Mouse (Mus musculus) midbrain, embryonic 14.5 days (tissue): Measurements from ENCODE around the gene Zfp652. TPM values are rescaled to one million over a fixed set of nuclear protein-coding genes. Genes with fewer than 3 reads are reported as not detected.

Source experiments
- ATAC-seq: fragments of 200-750 bp; cut with Nextera tagmentation; 2 replicates; pipeline ENCODE4 v1.8.0; 2017; ENCODE audit warnings: moderate number of reproducible peaks, moderate library complexity; ENCODE audit not compliant: low FRiP score, low TSS enrichment
- DNase-seq: peaks from one replicate; pipeline ENCODE4 v3.0.0-alpha.2; 2015
- H3K27ac ChIP-seq: fragments of 300-500 bp; sonication (generic); replicated peaks from 2 replicates; pipeline ENCODE4 v1.5.1; 2014; ENCODE audit warnings: mild to moderate bottlenecking, low read depth, low read length, moderate library complexity
- H3K27me3 ChIP-seq: fragments of 300-500 bp; sonication (generic); 2 replicates; pipeline ENCODE4 v1.6.1; 2014; ENCODE audit warnings: low read length, control low read depth, mixed read lengths; ENCODE audit not compliant: control insufficient read depth, insufficient read depth
- H3K36me3 ChIP-seq: fragments of 300-500 bp; sonication (generic); 2 replicates; pipeline ENCODE4 v1.6.1; 2014; ENCODE audit warnings: low read length, control low read depth; ENCODE audit not compliant: control insufficient read depth, insufficient read depth
- H3K4me1 ChIP-seq: fragments of 300-500 bp; sonication (generic); 2 replicates; pipeline ENCODE4 v1.6.1; 2014; ENCODE audit warnings: mild to moderate bottlenecking, antibody characterized with exemption, low read length, control low read depth; ENCODE audit not compliant: control insufficient read depth, insufficient read depth
- H3K4me2 ChIP-seq: fragments of 300-500 bp; sonication (generic); 2 replicates; pipeline ENCODE4 v1.6.1; 2014; ENCODE audit warnings: mild to moderate bottlenecking, low read length, moderate library complexity
- H3K4me3 ChIP-seq: fragments of 300-500 bp; sonication (generic); replicated peaks from 2 replicates; pipeline ENCODE4 v1.5.1; 2014; ENCODE audit warnings: low read depth, low read length
- H3K9ac ChIP-seq: fragments of 300-500 bp; sonication (generic); replicated peaks from 2 replicates; pipeline ENCODE4 v1.6.1; 2014; ENCODE audit warnings: mild to moderate bottlenecking, low read length, moderate library complexity
- H3K9me3 ChIP-seq: fragments of 300-500 bp; sonication (generic); 2 replicates; pipeline ENCODE4 v1.6.1; 2016; ENCODE audit warnings: low read length, control low read depth, mixed read lengths; ENCODE audit not compliant: control insufficient read depth
- WGBS: fragments of 180-500 bp; shearing (Covaris S2); extraction: QIAGEN DNeasy Blood & Tissue Kit; methylation state at CpG from one replicate; pipeline ENCODE4 v1.1.7; 2014; 5-methylcytosine and 5-hydroxymethylcytosine counted together
- polyA plus RNA-seq: library from polyadenylated mRNA; unstranded; fragments of >200 nt; fragmentation: Nextera tagmentation; extraction: Ambion mirVana; gene quantifications from 2 replicates; pipeline ENCODE4 v1.2.1, GENCODE M21; 2014

Gene Zfp652
- polyA plus RNA-seq, 1 experiment from 2014 or later: 13.1 TPM

- H3K27me3 ChIP-seq: no peaks in the 10 kb centered on the region
- H3K4me3 ChIP-seq: no peak overlapping the region
- no peaks in the 10 kb centered on the region for H3K4me1 ChIP-seq
- ATAC-seq: no peak
- no peak for DNase-seq
- no peak overlapping the region for H3K9ac ChIP-seq
- H3K4me2 ChIP-seq: no peak overlapping the region
- no peaks in the 10 kb centered on the region for H3K9me3 ChIP-seq
- H3K27ac ChIP-seq: no peak overlapping the region
- WGBS: 88% methylated on average over 4 of the region's 4 CpGs
- H3K36me3 ChIP-seq: no peaks in the 10 kb centered on the region; the same call in 1 of the 2 replicates
Measured at GRCm38 (mm10) chr11:95779366-95779765, 66.9 kb downstream of the Zfp652 start.

GRCm38 (mm10) chr11:95780480-95780879 lies 68.0 kb downstream of the Zfp652 start:
- no peak for DNase-seq
- H3K27ac ChIP-seq: no peak overlapping the region
- no peaks in the 10 kb centered on the region for H3K4me1 ChIP-seq
- H3K4me2 ChIP-seq: no peak overlapping the region
- H3K4me3 ChIP-seq: no peak overlapping the region
- no peak overlapping the region for H3K9ac ChIP-seq
- no peaks in the 10 kb centered on the region for H3K27me3 ChIP-seq
- 89% methylated on average over 8 of the region's 8 CpGs for WGBS
- no peaks in the 10 kb centered on the region for H3K9me3 ChIP-seq
- ATAC-seq: no peak
- no peaks in the 10 kb centered on the region; the same call in 1 of the 2 replicates for H3K36me3 ChIP-seq

GRCm38 (mm10) chr11:95781557-95781956 lies 69.1 kb downstream of the Zfp652 start:
- Histone ChIP-seq H3K4me1 (no peaks in the 10 kb centered on the region), H3K9me3 (0 out of 2 replicates have a peak, but pooled peaks cover 3% of the 10 kb centered on the region), H3K4me2 (no peak overlapping the region), H3K4me3 (no peak overlapping the region), H3K36me3 (no peaks in the 10 kb centered on the region), H3K27me3 (no peaks in the 10 kb centered on the region), H3K9ac (no peak overlapping the region), H3K27ac (no peak overlapping the region)
- WGBS: 87% methylated on average over 11 of the region's 11 CpGs
- ATAC-seq (no peak), DNase-seq (no peak)

GRCm38 (mm10) chr11:95783457-95783856 lies 71.0 kb downstream of the Zfp652 start:
- Histone ChIP-seq H3K4me2 (no peak overlapping the region), H3K36me3 (no peaks in the 10 kb centered on the region), H3K9ac (no peak overlapping the region), H3K4me1 (no peaks in the 10 kb centered on the region), H3K27me3 (no peaks in the 10 kb centered on the region), H3K4me3 (no peak overlapping the region), H3K9me3 (0 out of 2 replicates have a peak, but pooled peaks cover 3% of the 10 kb centered on the region), H3K27ac (no peak overlapping the region)
- WGBS: 85% methylated on average over 4 of the region's 4 CpGs
- no peak for ATAC-seq
- DNase-seq: no peak

GRCm38 (mm10) chr11:95783958-95784357 lies 71.5 kb downstream of the Zfp652 start:
- H3K4me2 ChIP-seq: no peak overlapping the region
- no peak for ATAC-seq
- 0 out of 2 replicates have a peak, but pooled peaks cover 3% of the 10 kb centered on the region for H3K9me3 ChIP-seq
- H3K4me1 ChIP-seq: no peaks in the 10 kb centered on the region
- no peak overlapping the region for H3K27ac ChIP-seq
- no peaks in the 10 kb centered on the region for H3K36me3 ChIP-seq
- no peak for DNase-seq
- WGBS: 64% methylated on average over 9 of the region's 9 CpGs
- H3K27me3 ChIP-seq: no peaks in the 10 kb centered on the region
- H3K4me3 ChIP-seq: no peak overlapping the region
- no peak overlapping the region for H3K9ac ChIP-seq

- no peak overlapping the region for H3K4me2 ChIP-seq
- H3K9ac ChIP-seq: no peak overlapping the region
- no peak overlapping the region for H3K27ac ChIP-seq
- DNase-seq (peak; percentile 18), ATAC-seq (no peak)
- H3K36me3 ChIP-seq: no peaks in the 10 kb centered on the region
- no peaks in the 10 kb centered on the region for H3K4me1 ChIP-seq
- 0 out of 2 replicates have a peak, but pooled peaks cover 3% of the 10 kb centered on the region for H3K9me3 ChIP-seq
- WGBS: 92% methylated on average over 4 of the region's 4 CpGs
- H3K27me3 ChIP-seq: no peaks in the 10 kb centered on the region
- no peak overlapping the region for H3K4me3 ChIP-seq
Measured at GRCm38 (mm10) chr11:95785675-95786074, 73.2 kb downstream of the Zfp652 start.

- H3K9me3 ChIP-seq: 0 out of 2 replicates have a peak, but pooled peaks cover 3% of the 10 kb centered on the region
- no peak overlapping the region for H3K9ac ChIP-seq
- no peak for DNase-seq
- no peak overlapping the region for H3K4me2 ChIP-seq
- no peak for ATAC-seq
- 91% methylated on average over 6 of the region's 6 CpGs for WGBS
- H3K4me1 ChIP-seq: no peaks in the 10 kb centered on the region
- no peak overlapping the region for H3K4me3 ChIP-seq
- H3K36me3 ChIP-seq: no peaks in the 10 kb centered on the region
- no peaks in the 10 kb centered on the region for H3K27me3 ChIP-seq
- H3K27ac ChIP-seq: no peak overlapping the region
Measured at GRCm38 (mm10) chr11:95786511-95786910, 74.0 kb downstream of the Zfp652 start.

GRCm38 (mm10) chr11:95789451-95789891 lies 77.0 kb downstream of the Zfp652 start:
- Histone ChIP-seq H3K27ac (no peak overlapping the region), H3K9ac (no peak overlapping the region), H3K27me3 (no peaks in the 10 kb centered on the region), H3K4me1 (no peaks in the 10 kb centered on the region), H3K36me3 (no peaks in the 10 kb centered on the region), H3K4me3 (no peak overlapping the region), H3K4me2 (no peak overlapping the region), H3K9me3 (0 out of 2 replicates have a peak, but pooled peaks cover 3% of the 10 kb centered on the region)
- ATAC-seq: no peak
- WGBS: 88% methylated on average over 8 of the region's 8 CpGs
- no peak for DNase-seq

GRCm38 (mm10) chr11:95791787-95792186 lies 79.3 kb downstream of the Zfp652 start:
- H3K4me3 ChIP-seq: no peak overlapping the region
- ATAC-seq (no peak), DNase-seq (no peak)
- no peaks in the 10 kb centered on the region for H3K36me3 ChIP-seq
- H3K9me3 ChIP-seq: no peaks in the 10 kb centered on the region
- H3K9ac ChIP-seq: no peak overlapping the region
- H3K4me2 ChIP-seq: no peak overlapping the region
- H3K27ac ChIP-seq: no peak overlapping the region
- 87% methylated on average over 13 of the region's 13 CpGs for WGBS
- H3K4me1 ChIP-seq: 0 out of 2 replicates have a peak, but pooled peaks cover 5% of the 10 kb centered on the region
- H3K27me3 ChIP-seq: 0 out of 2 replicates have a peak, but pooled peaks cover 7% of the 10 kb centered on the region
